ENCODE assay signal across 8 mouse cellular contexts in genomic region chr4:135397991-135398390, GRCm38 (mm10). TPM values are rescaled to one million over a fixed set of nuclear protein-coding genes. Genes with fewer than 3 reads are reported as not detected.
DNase-seq lines count a peak whose midpoint lies in the region; ATAC-seq and TF ChIP-seq lines count a peak whose summit lies in the region.

Gene Ncmap (minus strand): TSS chr4:135398227.

- TF ChIP-seq CTCF in heart, adult 2 months (IDR thresholded peaks at IDR 0.05) = no peak
- no peak for TF ChIP-seq CTCF in E14TG2a.4 (conservative IDR thresholded peaks at IDR 0.05; ENCODE audit: low read length)

- no peaks in the 10 kb centered on the region for H3K79me2 ChIP-seq in heart, adult 2 months (replicated peaks; ENCODE audit: control insufficient read depth, insufficient read depth, low read length)

- peak within 1 kb of the TSS; percentile 69 for H3K9ac ChIP-seq in heart, embryonic 12.5 days
- H3K9ac ChIP-seq in heart, adult 2 months (ENCODE audit: low read depth, low read length) = no peak within 1 kb of the TSS
- no peak within 1 kb of the TSS for H3K9ac ChIP-seq in liver, embryonic 16.5 days (ENCODE audit: low read depth, low read length)

- peak within 1 kb of the TSS; percentile 99 for H3K4me2 ChIP-seq in heart, embryonic 12.5 days
- peak within 1 kb of the TSS; percentile 36; the same call in 1 of the 2 replicates for H3K4me2 ChIP-seq in liver, embryonic 16.5 days (ENCODE audit: low read depth, low read length)

- peak within 1 kb of the TSS; percentile 58 for H3K4me3 ChIP-seq in heart, embryonic 12.5 days
- H3K4me3 ChIP-seq in heart, adult 2 months = no peak within 1 kb of the TSS
- H3K4me3 ChIP-seq in E14TG2a.4 (replicated peaks; ENCODE audit: low read length) = peak within 1 kb of the TSS; percentile 75
- H3K4me3 ChIP-seq in hindbrain, embryonic 10.5 days = peak within 1 kb of the TSS; percentile 56
- H3K4me3 ChIP-seq in liver, embryonic 16.5 days (ENCODE audit: low read depth, low read length) = peak within 1 kb of the TSS; percentile 24

- H3K4me1 ChIP-seq in heart, embryonic 12.5 days (replicated peaks) = peaks cover 12% of the 10 kb centered on the region
- H3K4me1 ChIP-seq in heart, adult 2 months (ENCODE audit: control insufficient read depth, insufficient read depth, low read length) = no peaks in the 10 kb centered on the region
- peaks cover 40% of the 10 kb centered on the region for H3K4me1 ChIP-seq in E14TG2a.4 (replicated peaks; ENCODE audit: low read depth, low read length)
- peaks cover 15% of the 10 kb centered on the region for H3K4me1 ChIP-seq in hindbrain, embryonic 10.5 days (replicated peaks)
- peaks cover 7% of the 10 kb centered on the region; the same call in 1 of the 2 replicates for H3K4me1 ChIP-seq in liver, embryonic 16.5 days (ENCODE audit: control insufficient read depth, low read depth, low read length)

- H3K9me3 ChIP-seq in heart, embryonic 12.5 days (replicated peaks) = peaks cover under 1% of the 10 kb centered on the region; the same call in 1 of the 2 replicates
- peaks cover under 1% of the 10 kb centered on the region for H3K9me3 ChIP-seq in E14TG2a.4 (ENCODE audit: low read length)
- H3K9me3 ChIP-seq in hindbrain, embryonic 10.5 days = no peaks in the 10 kb centered on the region
- H3K9me3 ChIP-seq in liver, embryonic 16.5 days (replicated peaks; ENCODE audit: control insufficient read depth, low read length) = no peaks in the 10 kb centered on the region; the same call in 1 of the 2 replicates

- DNase-seq in heart, adult 2 months = no peak
- DNase-seq in hindbrain, embryonic 10.5 days (ENCODE audit: low spot score) = no peak
- DNase-seq in adrenal gland, postnatal 36 days = no peak
- DNase-seq in cerebellum, adult 9-11 months = no peak
- no peak for DNase-seq in left cerebral cortex, postnatal 25 days (ENCODE audit: low spot score in 2 of 2)

- H3K27ac ChIP-seq in heart, embryonic 12.5 days (ENCODE audit: poor library complexity, severe bottlenecking) = no peak within 1 kb of the TSS
- H3K27ac ChIP-seq in heart, adult 2 months = no peak within 1 kb of the TSS
- H3K27ac ChIP-seq in hindbrain, embryonic 10.5 days = peak within 1 kb of the TSS; percentile 40; the same call in 1 of the 2 replicates
- H3K27ac ChIP-seq in liver, embryonic 16.5 days (ENCODE audit: low read length) = no peak within 1 kb of the TSS

- intact Hi-C loops in heart, adult 2 months (cut with DNase I) = no loop called here
- intact Hi-C loops in left cerebral cortex, postnatal 25 days (cut with DNase I) = no loop called here

- TF ChIP-seq POLR2A in heart, adult 2 months (IDR thresholded peaks at IDR 0.05; ENCODE audit: insufficient read depth, low read depth, low read length) = no peak

- 1% methylated on average over 29 of the region's 29 CpGs for WGBS in heart, embryonic 12.5 days
- WGBS in heart, adult 2 months = 2% methylated on average over 29 of the region's 29 CpGs
- under 1% methylated on average over 29 of the region's 29 CpGs for WGBS in hindbrain, embryonic 10.5 days
- WGBS in liver, embryonic 16.5 days (ENCODE audit: insufficient replicate concordance) = 3% methylated on average over 29 of the region's 29 CpGs

- ATAC-seq in heart, embryonic 12.5 days (ENCODE audit: insufficient number of reproducible peaks, low FRiP score) = 0 out of 2 replicates have a peak, but pooled peaks have one; percentile 29
- ATAC-seq in liver, embryonic 16.5 days (ENCODE audit: low read depth) = no peak

- H3K36me3 ChIP-seq in heart, embryonic 12.5 days = no peaks in the 10 kb centered on the region
- no peaks in the 10 kb centered on the region for H3K36me3 ChIP-seq in heart, adult 2 months (ENCODE audit: control insufficient read depth, insufficient read depth, low read length)
- H3K36me3 ChIP-seq in E14TG2a.4 (ENCODE audit: insufficient read depth, low read length) = no peaks in the 10 kb centered on the region
- no peaks in the 10 kb centered on the region for H3K36me3 ChIP-seq in hindbrain, embryonic 10.5 days
- H3K36me3 ChIP-seq in liver, embryonic 16.5 days (ENCODE audit: control insufficient read depth, insufficient read depth) = no peaks in the 10 kb centered on the region

- no peak for TF ChIP-seq EP300 in heart, adult 2 months (IDR thresholded peaks at IDR 0.05; ENCODE audit: insufficient read depth, low read depth, low read length)

- peaks cover 48% of the 10 kb centered on the region for H3K27me3 ChIP-seq in heart, embryonic 12.5 days (replicated peaks)
- H3K27me3 ChIP-seq in heart, adult 2 months (ENCODE audit: control insufficient read depth, insufficient read depth, low read length) = peaks cover 5% of the 10 kb centered on the region
- H3K27me3 ChIP-seq in E14TG2a.4 (ENCODE audit: insufficient read depth, low read length) = peaks cover 27% of the 10 kb centered on the region
- peaks cover 60% of the 10 kb centered on the region for H3K27me3 ChIP-seq in hindbrain, embryonic 10.5 days (ENCODE audit: insufficient read depth, poor library complexity, severe bottlenecking)
- H3K27me3 ChIP-seq in liver, embryonic 16.5 days (ENCODE audit: control insufficient read depth, insufficient read depth, low read depth, low read length) = peaks cover 47% of the 10 kb centered on the region

RNA-seq across cellular contexts. Expression of gene Ncmap, which starts in this region (rescaled TPM):
- polyA plus RNA-seq in heart, embryonic 12.5 days (2016; fragmentation: Nextera tagmentation; extraction: Ambion mirVana) = 0.37 and 0.63 TPM in 2 replicates
- total RNA-seq in heart, adult 2 months (2021) = under 1 TPM in 1 of 2 experiments, not detected in 1; 0.21 TPM
- polyA plus RNA-seq in heart, adult 2 months (2012; rRNA removed) = 0.62 TPM in 1 of 2 replicates, not detected in the other
- polyA plus RNA-seq in hindbrain, embryonic 10.5 days (2016; fragmentation: Nextera tagmentation; extraction: Ambion mirVana) = 0.30 and 0.35 TPM in 2 replicates
- polyA plus RNA-seq in liver, embryonic 16.5 days (2015; fragmentation: Nextera tagmentation; extraction: Ambion mirVana) = 0.08 and 0.19 TPM in 2 replicates
- not detected for total RNA-seq in adrenal gland, postnatal 36 days (2021)
- total RNA-seq in left cerebral cortex, postnatal 25 days (2021) = 1 to 10 TPM in 1 of 2 experiments, under 1 TPM in 1; 0.46 to 1.2 TPM

Comparison
In these comparisons a context has a peak if more than half of its experiments do, and no peak if none do; other contexts are left out.
1. Peak in ATAC-seq, H3K4me3 ChIP-seq, H3K9ac ChIP-seq and H3K4me2 ChIP-seq in heart, embryonic 12.5 days; RNA of the gene not detected or under 1 TPM.